ENCODE assay signal across 26 mouse cellular contexts in genomic region chr17:46259675-46260074, GRCm38 (mm10). TPM values are rescaled to one million over a fixed set of nuclear protein-coding genes. Genes with fewer than 3 reads are reported as not detected.
"Had no signal": no experiment of that assay in that cellular context is flagged by ENCODE, and none has a peak within 500 bp of the region (broad histone marks: within the 10 kb centered on the region; RNA-seq: fewer than 3 reads in every experiment).

No protein-coding gene starts in this region.

- H3K9ac ChIP-seq: hindbrain, embryonic 12.5 days; hindbrain, embryonic 14.5 days; intestine, embryonic 15.5 days; liver, embryonic 13.5 days; liver, embryonic 15.5 days had no signal

- H3K4me1 ChIP-seq: liver, embryonic 13.5 days; liver, embryonic 15.5 days had no signal

- DNase-seq: gastrocnemius, adult 2 months; gastrocnemius, postnatal 10 days; gastrocnemius, postnatal 25 days; heart, adult 2 months; heart, postnatal 10 days; kidney, adult 18-20 months; kidney, adult 8-10 months; kidney, postnatal 10 days; kidney, postnatal 25 days; kidney, postnatal 4 days; liver; liver, embryonic 13.5 days had no signal

- ATAC-seq: forebrain, embryonic 16.5 days; hindbrain, embryonic 16.5 days; inflammation-experienced regulatory T-cells, adult 6 months; intestine, embryonic 15.5 days; intestine, postnatal 0 days had no signal

- H3K4me2 ChIP-seq: heart, embryonic 11.5 days; hindbrain, embryonic 12.5 days; hindbrain, embryonic 14.5 days; intestine, embryonic 15.5 days; liver, embryonic 11.5 days; liver, embryonic 13.5 days; liver, embryonic 15.5 days had no signal

- H3K27ac ChIP-seq: gastrocnemius, adult 2 months; heart, adult 2 months; hindbrain, embryonic 10.5 days; hindbrain, embryonic 12.5 days; hindbrain, embryonic 14.5 days; intestine, embryonic 15.5 days; layer of hippocampus, adult 2 months; left cerebral cortex, adult 2 months; liver, embryonic 13.5 days; liver, embryonic 15.5 days had no signal

- H3K4me3 ChIP-seq: gastrocnemius, adult 2 months; heart, adult 2 months; hindbrain, embryonic 10.5 days; hindbrain, embryonic 12.5 days; intestine, embryonic 15.5 days; layer of hippocampus, adult 2 months; left cerebral cortex, adult 2 months; liver, embryonic 13.5 days; liver, embryonic 15.5 days had no signal

- H3K9me3 ChIP-seq: hindbrain, embryonic 12.5 days; intestine, embryonic 15.5 days; liver, embryonic 13.5 days; liver, embryonic 15.5 days had no signal

RNA-seq across cellular contexts. Expression of gene Lrrc73, which starts 6.3 kb away (rescaled TPM):
- polyA plus RNA-seq: liver, embryonic 15.5 days had no signal

RNA-seq across cellular contexts. Expression of gene Dlk2, which starts 37.5 kb away (rescaled TPM):
- total RNA-seq: gastrocnemius, adult 2 months had no signal
- polyA plus RNA-seq: inflammation-experienced regulatory T-cells, adult 6 months; kidney, embryonic 14.5 days; liver, embryonic 15.5 days had no signal
